Mouse (Mus musculus): ENCODE data around the gene H2al2a.
"Not testable (repeated sequence)": the region's sequence is repeated elsewhere in the genome, so short reads cannot be mapped to it uniquely, and the experiment has no call there.

Gene H2al2a

GRCm38 (mm10) chr2:17973246-17973645, 23.5 kb downstream of the H2al2a start:
- DNase-seq, result no peak

GRCm38 (mm10) chr2:17972843-17973242, 23.9 kb downstream of the H2al2a start:
- DNase-seq, result no peak

GRCm38 (mm10) chr2:17971407-17971806, 25.4 kb downstream of the H2al2a start:
- DNase-seq, result no peak

GRCm38 (mm10) chr2:17970662-17971061, 26.1 kb downstream of the H2al2a start:
- no peak for DNase-seq

GRCm38 (mm10) chr2:17970187-17970586, 26.6 kb downstream of the H2al2a start:
- DNase-seq, result no peak

GRCm38 (mm10) chr2:17968571-17968970, 28.2 kb downstream of the H2al2a start:
- DNase-seq, result no peak

- DNase-seq, result not testable (repeated sequence)
Observed at GRCm38 (mm10) chr2:17968037-17968436, 28.7 kb downstream of the H2al2a start.

GRCm38 (mm10) chr2:17959501-17959900, 37.3 kb downstream of the H2al2a start:
- DNase-seq, result no peak

- DNase-seq, result no peak
Observed at GRCm38 (mm10) chr2:17946875-17947274, 49.9 kb downstream of the H2al2a start.

Data from cerebellum, adult 9-11 months (tissue).